Mouse (Mus musculus) right cerebral cortex, postnatal 25 days (tissue): ENCODE measurements around the gene Cep19.
"Not testable (repeated sequence)": the region's sequence is repeated elsewhere in the genome, so short reads cannot be mapped to it uniquely, and the experiment has no call there.

Experiments used
- DNase-seq: peaks from one replicate; pipeline ENCODE4 v3.0.0; 2022

Gene Cep19

GRCm38 (mm10) chr16:32099638-32100150 is at the start of gene Cep19, which contains the start of gene Pigx:
Gene Cep19, plus strand, starts transcription at chr16:32099800.
Gene Pigx, minus strand, starts transcription at chr16:32099740.
- DNase-seq = peak; percentile 90

- DNase-seq = no peak
Observed at GRCm38 (mm10) chr16:32058817-32059216, 40.8 kb upstream of the Cep19 start.

GRCm38 (mm10) chr16:32059840-32060523 is 39.6 kb upstream of the Cep19 start:
- no peak for DNase-seq

GRCm38 (mm10) chr16:32062226-32062625 is 37.4 kb upstream of the Cep19 start:
- no peak for DNase-seq

GRCm38 (mm10) chr16:32063900-32064299 is 35.7 kb upstream of the Cep19 start:
- no peak for DNase-seq

- DNase-seq = no peak
Observed at GRCm38 (mm10) chr16:32066899-32067298, 32.7 kb upstream of the Cep19 start.

DNA sequence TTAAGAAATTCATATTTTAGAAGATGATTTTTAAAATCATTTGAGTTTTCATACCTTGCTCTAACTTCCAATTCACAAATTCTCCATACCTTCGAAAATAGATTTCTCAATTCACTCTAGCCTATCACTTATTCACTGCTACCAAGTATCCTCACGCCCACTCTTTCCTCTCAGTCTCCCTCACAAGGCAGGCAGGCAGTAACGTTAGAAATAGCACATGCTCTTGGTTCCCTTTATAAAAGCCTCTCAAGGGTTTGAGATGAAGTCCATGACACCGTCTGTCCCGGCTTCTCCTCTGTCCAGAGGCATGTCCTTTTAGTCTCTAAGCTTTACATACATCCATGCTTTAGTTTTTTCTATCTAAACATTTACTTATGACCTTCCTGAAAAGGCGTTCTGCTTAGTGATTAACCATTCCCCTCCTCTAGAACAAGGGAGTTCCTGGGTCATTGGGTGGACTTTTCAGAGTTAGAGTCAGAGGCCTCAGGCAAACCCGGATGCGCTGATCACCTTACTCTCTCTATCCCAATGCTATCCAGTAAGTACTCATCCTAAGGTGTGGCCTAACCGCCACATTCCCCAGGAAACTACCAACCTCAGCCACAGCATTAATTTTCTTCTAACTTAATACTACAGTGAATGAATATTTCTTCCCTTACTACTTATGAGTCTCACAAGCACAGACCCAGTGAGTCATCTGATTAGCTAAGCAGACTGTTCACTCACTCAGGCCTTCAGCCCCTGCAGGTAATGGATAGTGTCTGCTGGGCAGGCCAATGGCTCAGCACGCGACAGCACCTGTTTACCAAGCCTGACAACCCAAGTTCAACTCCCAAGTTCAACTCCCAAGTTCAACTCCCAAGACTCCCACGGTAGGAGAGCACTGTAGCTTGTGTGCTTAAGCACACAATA is 31.0 kb upstream of the Cep19 start:
- no peak for DNase-seq

GRCm38 (mm10) chr16:32070070-32070469 is 29.5 kb upstream of the Cep19 start:
- not testable (repeated sequence) for DNase-seq

- no peak for DNase-seq
Observed at GRCm38 (mm10) chr16:32075762-32076161, 23.8 kb upstream of the Cep19 start.

GRCm38 (mm10) chr16:32076406-32076805 is 23.2 kb upstream of the Cep19 start:
- no peak for DNase-seq

- no peak for DNase-seq
Observed at GRCm38 (mm10) chr16:32077648-32078407, 21.8 kb upstream of the Cep19 start.

DNA sequence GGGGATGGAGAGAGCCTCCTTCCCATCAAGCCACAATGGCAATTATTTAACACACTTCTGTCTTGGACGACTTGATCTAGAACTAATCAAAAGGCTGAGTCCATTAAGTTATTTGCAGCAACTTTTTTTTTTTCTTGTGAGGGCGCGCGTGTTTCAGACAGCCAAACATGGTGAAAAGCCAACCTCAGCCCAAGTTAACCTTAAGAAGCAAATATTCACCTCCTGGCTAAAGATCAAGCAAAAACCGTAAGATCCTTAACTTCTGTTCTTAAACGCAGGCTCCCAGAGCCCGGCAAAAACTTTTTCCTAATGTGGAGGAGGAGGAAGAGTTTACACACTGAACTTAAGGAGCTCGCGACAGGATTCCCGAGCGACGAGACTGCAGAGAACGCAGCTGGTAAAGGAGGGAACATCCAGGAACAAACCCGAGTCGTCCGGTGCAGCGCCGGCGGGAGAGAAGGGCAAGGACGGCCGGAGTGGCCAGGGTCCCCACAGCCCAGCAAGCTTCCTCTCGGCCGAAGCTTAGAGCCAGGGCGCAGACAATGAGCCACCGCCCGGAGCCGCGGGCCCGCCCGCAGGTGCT is 21.1 kb upstream of the Cep19 start:
- DNase-seq = peak; percentile 39

DNA sequence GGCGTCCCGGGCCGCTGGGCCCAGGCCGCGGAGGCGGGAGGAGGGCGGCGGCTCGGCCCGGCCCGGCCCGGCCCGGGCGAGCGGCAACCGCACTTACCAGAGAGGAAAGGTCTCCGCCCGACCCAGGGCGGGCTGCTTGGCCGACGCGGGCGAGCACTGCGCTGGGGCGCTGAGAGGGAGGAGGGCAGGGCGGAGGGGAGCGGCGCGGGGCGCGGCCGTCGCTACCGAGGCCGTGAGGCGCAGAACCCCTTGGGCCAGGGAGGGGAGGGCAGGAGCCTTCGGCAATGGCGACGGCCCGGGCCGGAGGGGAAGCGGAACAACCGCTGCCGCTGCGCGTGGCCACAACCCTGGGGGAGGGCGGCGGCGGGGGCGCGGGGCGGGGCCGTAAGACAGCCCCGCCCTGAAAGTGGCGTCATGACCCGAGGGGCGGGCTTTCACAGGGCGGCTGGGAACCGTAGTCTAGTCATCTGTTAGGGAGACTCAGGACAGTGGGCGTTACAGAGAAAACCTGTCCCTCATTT is 20.5 kb upstream of the Cep19 start, which contains the start of gene Pak2:
TSS of gene Pak2 (minus strand) at position 352 of the 521 bp plus-strand sequence.
- peak; percentile 84 for DNase-seq

GRCm38 (mm10) chr16:32087629-32088443 is 11.8 kb upstream of the Cep19 start:
- DNase-seq = no peak

- no peak for DNase-seq
Observed at GRCm38 (mm10) chr16:32091466-32091865, 8.1 kb upstream of the Cep19 start.

- DNase-seq = not testable (repeated sequence)
Observed at GRCm38 (mm10) chr16:32097757-32098156, 1.8 kb upstream of the Cep19 start.

- no peak for DNase-seq
Observed at GRCm38 (mm10) chr16:32098897-32099637, 533 bp upstream of the Cep19 start.

GRCm38 (mm10) chr16:32102295-32102694 is 2.7 kb downstream of the Cep19 start:
- DNase-seq = no peak

GRCm38 (mm10) chr16:32105698-32106097 is 6.1 kb downstream of the Cep19 start:
- DNase-seq = no peak

DNA sequence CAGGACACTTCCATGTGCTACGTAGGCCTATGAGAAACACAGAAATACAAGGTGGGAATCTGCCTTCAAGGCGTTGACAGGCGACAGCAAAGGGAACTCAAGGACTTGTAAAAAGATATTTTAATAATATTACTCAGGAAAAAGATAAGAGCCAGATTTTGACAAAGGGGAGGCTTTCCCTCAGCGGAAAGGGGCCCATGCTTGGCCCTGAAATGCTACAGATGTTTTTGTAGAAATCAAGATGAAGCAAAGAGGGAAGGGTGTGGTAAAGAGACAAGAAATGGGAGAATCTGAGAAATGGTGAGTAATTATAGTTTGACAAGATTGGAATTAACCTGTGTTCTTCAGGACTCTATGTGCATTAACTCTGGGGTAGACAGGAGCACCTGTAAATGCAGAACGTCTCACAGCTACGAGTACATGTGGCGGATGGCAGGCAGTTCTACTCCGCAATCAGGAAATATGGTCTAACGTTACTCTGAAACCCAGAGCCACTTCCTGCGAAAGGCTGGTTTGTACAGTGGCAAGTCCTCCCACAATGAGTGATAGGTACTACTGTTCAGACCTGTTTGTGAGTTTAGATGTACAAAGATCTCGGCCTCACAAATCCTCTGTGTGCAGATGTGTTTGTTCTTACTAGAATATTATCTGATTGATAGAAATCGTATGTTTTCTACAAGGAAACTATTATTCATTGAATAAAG is 7.9 kb downstream of the Cep19 start:
- DNase-seq = no peak
